Mouse (Mus musculus) C2C12 (cell line): ENCODE measurements at regions not wholly inside any gene's neighbourhood (a gene's known extent, or its start where the extent isn't known, plus 50 kb on each side); places are given as distances from the start of the nearest gene placed in this dataset.

Experiments used
- CEBPB ChIP-seq: IDR thresholded peaks from one replicate; pipeline ENCODE4 v1.6.1; 2011; ENCODE audit warnings: low read depth, mild to moderate bottlenecking, control low read depth, moderate library complexity
- CTCF ChIP-seq: IDR thresholded peaks from one replicate; pipeline ENCODE4 v1.5.1; 2011; ENCODE audit not compliant: control insufficient read depth, insufficient read depth, insufficient read length
- FOSL1 ChIP-seq: IDR thresholded peaks from one replicate; pipeline ENCODE4 v1.8.0; 2011; ENCODE audit warnings: mild to moderate bottlenecking, low read length; ENCODE audit not compliant: poor library complexity, insufficient read depth, severe bottlenecking
- MYOD1 ChIP-seq: IDR thresholded peaks from one replicate; pipeline ENCODE4 v1.6.1; 2011; ENCODE audit warnings: low read depth; ENCODE audit not compliant: control insufficient read depth, insufficient read length
- MYOG ChIP-seq: IDR thresholded peaks from one replicate; pipeline ENCODE4 v1.6.1; 2011; ENCODE audit not compliant: control insufficient read depth, insufficient read length; ENCODE audit errors: extremely low read depth
- USF1 ChIP-seq: IDR thresholded peaks from one replicate; pipeline ENCODE4 v1.6.1; 2011; ENCODE audit warnings: low read depth, mild to moderate bottlenecking, control low read depth, moderate library complexity

GRCm38 (mm10) chr5:148720604-148721003, 168.0 kb upstream of the Ubl3 start:
- TF ChIP-seq CTCF = no peak
- no peak for TF ChIP-seq MYOG
- TF ChIP-seq MYOD1 = no peak
- no peak for TF ChIP-seq USF1
- no peak for TF ChIP-seq FOSL1
- no peak for TF ChIP-seq CEBPB
